Mouse (Mus musculus) frontal cortex, postnatal 25 days (tissue): ENCODE results near the gene Bag3.
A peak's percentile ranks its signal among the peaks of the same experiment; 100 is the strongest.

ENCODE experiments used
- DNase-seq, 2 experiments: peaks; one replicate each; pipeline ENCODE4 v3.0.0; 2022; ENCODE audit warnings: low spot score in 2 of 2

The Bag3 gene

GRCm38 (mm10) chr7:128523349-128523961, at the start of gene Bag3:
TSS of gene Bag3 (plus strand) at chr7:128523616.
- DNase-seq = peak; percentile 37 to 54

- DNase-seq = peak; percentile 36 to 55
Observed at GRCm38 (mm10) chr7:128474322-128474721, 49.1 kb upstream of the Bag3 start.

- no peak for DNase-seq
Observed at GRCm38 (mm10) chr7:128488986-128489385, 34.4 kb upstream of the Bag3 start.

GRCm38 (mm10) chr7:128494546-128494945, 28.9 kb upstream of the Bag3 start:
- DNase-seq = no peak

- DNase-seq = no peak
Observed at GRCm38 (mm10) chr7:128499801-128500200, 23.6 kb upstream of the Bag3 start.

- peak; percentile 6 to 25 for DNase-seq
Observed at GRCm38 (mm10) chr7:128504091-128504490, 19.3 kb upstream of the Bag3 start.

- DNase-seq = no peak
Observed at GRCm38 (mm10) chr7:128511936-128512335, 11.5 kb upstream of the Bag3 start.

- no peak for DNase-seq
Observed at GRCm38 (mm10) chr7:128513512-128513911, 9.9 kb upstream of the Bag3 start.

- DNase-seq = no peak
Observed at GRCm38 (mm10) chr7:128514341-128514740, 9.1 kb upstream of the Bag3 start.

- no peak for DNase-seq
Observed at GRCm38 (mm10) chr7:128516346-128516745, 7.1 kb upstream of the Bag3 start.

- no peak for DNase-seq
Observed at GRCm38 (mm10) chr7:128519316-128520050, 3.9 kb upstream of the Bag3 start.

- peak in 1 of 2 experiments; percentile 24 for DNase-seq
Observed at GRCm38 (mm10) chr7:128523962-128524581, 656 bp downstream of the Bag3 start.

GRCm38 (mm10) chr7:128524641-128525040, 1.2 kb downstream of the Bag3 start:
- DNase-seq = no peak

- DNase-seq = no peak
Observed at GRCm38 (mm10) chr7:128526611-128527010, 3.2 kb downstream of the Bag3 start.

- DNase-seq = no peak
Observed at GRCm38 (mm10) chr7:128528596-128528995, 5.2 kb downstream of the Bag3 start.

- DNase-seq = no peak
Observed at GRCm38 (mm10) chr7:128529126-128529525, 5.7 kb downstream of the Bag3 start.

- no peak for DNase-seq
Observed at GRCm38 (mm10) chr7:128529574-128530051, 6.2 kb downstream of the Bag3 start.

GRCm38 (mm10) chr7:128531031-128531430, 7.6 kb downstream of the Bag3 start:
- no peak for DNase-seq

GRCm38 (mm10) chr7:128531929-128532328, 8.5 kb downstream of the Bag3 start:
- DNase-seq = no peak

GRCm38 (mm10) chr7:128532441-128533166, 9.2 kb downstream of the Bag3 start:
- no peak for DNase-seq

GRCm38 (mm10) chr7:128534984-128535491, 11.6 kb downstream of the Bag3 start:
- no peak for DNase-seq

- no peak for DNase-seq
Observed at GRCm38 (mm10) chr7:128536074-128536473, 12.7 kb downstream of the Bag3 start.
